In the genomic region with DNA sequence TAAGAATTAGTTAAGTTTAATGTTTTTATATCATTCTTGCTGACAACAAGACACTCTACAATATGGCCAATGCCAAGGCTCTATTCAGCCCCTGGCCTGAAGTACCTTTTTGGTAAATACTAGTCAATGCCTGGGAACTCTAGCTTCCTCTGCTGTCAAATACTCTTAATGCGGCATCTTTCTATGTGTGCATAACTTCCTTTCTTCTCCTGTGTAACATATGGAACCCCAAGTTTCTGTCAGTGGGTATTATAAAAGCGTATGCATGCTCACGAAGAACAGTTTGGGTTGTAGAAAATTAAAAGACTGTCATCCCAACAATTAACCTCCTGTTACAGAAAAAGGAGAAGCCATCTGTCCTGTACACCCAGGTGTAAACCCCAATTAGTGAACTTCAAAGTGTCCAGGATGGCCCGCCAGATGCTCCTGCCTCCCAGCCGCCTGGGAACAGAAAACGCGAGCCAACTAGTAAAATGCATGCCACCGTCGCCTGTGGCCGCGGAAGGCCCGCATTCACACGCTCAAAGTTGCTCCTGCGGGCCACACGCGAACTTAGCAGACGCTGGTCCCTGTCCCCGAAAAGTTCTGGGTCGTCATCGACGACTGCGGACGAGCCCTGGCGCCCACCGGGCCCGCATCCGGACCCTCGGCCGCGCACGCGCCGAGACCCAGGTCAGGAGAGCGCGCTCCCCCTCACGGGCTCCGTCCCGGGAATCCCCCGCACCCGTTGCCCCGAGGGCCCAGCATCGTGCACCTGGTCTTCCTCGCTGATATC, we compare ENCODE assay signal across 8 mouse cellular contexts. TPM values are rescaled to one million over a fixed set of nuclear protein-coding genes. Genes with fewer than 3 reads are reported as not detected.
DNase-seq lines count a peak whose midpoint lies in the region; ATAC-seq and TF ChIP-seq lines count a peak whose summit lies in the region.

No protein-coding gene starts in this region.

- no peak for TF ChIP-seq CTCF in CH12.LX (conservative IDR thresholded peaks at IDR 0.05 in 1 of 2, IDR thresholded peaks at IDR 0.05 in 1 of 2; ENCODE audit: low read depth in 2 of 2, low read length in 2 of 2)
- TF ChIP-seq CTCF in liver, adult 2 months (IDR thresholded peaks at IDR 0.05; ENCODE audit: low read depth, low read length) = no peak

- peaks cover 4% of the 10 kb centered on the region; the same call in 1 of the 2 replicates for H3K36me3 ChIP-seq in heart, embryonic 11.5 days (ENCODE audit: control insufficient read depth, insufficient read depth, low read length)
- H3K36me3 ChIP-seq in CH12.LX (replicated peaks in 1 of 2; ENCODE audit: control insufficient read depth in 1 of 2, insufficient read depth in 1 of 2, low read length in 1 of 2) = peaks cover 17 to 32% of the 10 kb centered on the region in 2 experiments
- peaks cover 2% of the 10 kb centered on the region; the same call in 1 of the 2 replicates for H3K36me3 ChIP-seq in forebrain, embryonic 11.5 days (ENCODE audit: control insufficient read depth, insufficient read depth, low read length)
- peaks cover 16% of the 10 kb centered on the region for H3K36me3 ChIP-seq in liver, adult 2 months (ENCODE audit: control insufficient read depth, insufficient read depth, low read length)

- H3K79me2 ChIP-seq in CH12.LX (replicated peaks; ENCODE audit: control insufficient read depth, extremely low read depth, insufficient read depth, poor library complexity, severe bottlenecking) = peaks cover 33% of the 10 kb centered on the region
- H3K79me2 ChIP-seq in liver, adult 2 months (ENCODE audit: control insufficient read depth, insufficient read depth, low read length) = peaks cover 6% of the 10 kb centered on the region; the same call in 1 of the 2 replicates

- peak; percentile 54 for ATAC-seq in heart, embryonic 11.5 days (replicated peaks; ENCODE audit: insufficient number of reproducible peaks, low FRiP score, low TSS enrichment)
- ATAC-seq in forebrain, embryonic 11.5 days (replicated peaks; ENCODE audit: low FRiP score) = peak; percentile 87

- H3K4me1 ChIP-seq in heart, embryonic 11.5 days (ENCODE audit: control insufficient read depth, insufficient read depth, low read length) = no peaks in the 10 kb centered on the region
- H3K4me1 ChIP-seq in CH12.LX (ENCODE audit: control insufficient read depth in 1 of 2, insufficient read depth in 2 of 2) = peaks cover 2 to 22% of the 10 kb centered on the region in 2 experiments; a peak in 3 of 4 replicates
- H3K4me1 ChIP-seq in forebrain, embryonic 11.5 days (replicated peaks; ENCODE audit: control insufficient read depth, insufficient read depth, low read length) = no peaks in the 10 kb centered on the region; the same call in 1 of the 2 replicates
- H3K4me1 ChIP-seq in liver, adult 2 months (ENCODE audit: control insufficient read depth, insufficient read depth, low read length) = no peaks in the 10 kb centered on the region; the same call in 1 of the 2 replicates

- no peak for DNase-seq in heart, adult 8-10 months (ENCODE audit: low spot score)
- peak; percentile 22 for DNase-seq in CH12.LX (ENCODE audit: extremely low read depth)
- no peak for DNase-seq in forebrain, embryonic 11.5 days (ENCODE audit: low spot score)
- DNase-seq in liver, adult 2 months (ENCODE audit: extremely low read depth, low read depth, low spot score) = peak; percentile 19
- no peak for DNase-seq in gastrocnemius, adult 18-20 months (ENCODE audit: low spot score)
- DNase-seq in adipocyte (ENCODE audit: low spot score) = no peak
- DNase-seq in right cerebral cortex, adult 2 months (ENCODE audit: low spot score in 2 of 2) = no peak

- TF ChIP-seq RAD21 in CH12.LX (IDR thresholded peaks at IDR 0.05; ENCODE audit: low read depth, low read length) = no peak

- peak overlapping the region; percentile 84 for H3K4me2 ChIP-seq in heart, embryonic 11.5 days
- H3K4me2 ChIP-seq in CH12.LX (ENCODE audit: insufficient read depth, low read depth, poor library complexity, severe bottlenecking) = peak overlapping the region; percentile 82
- H3K4me2 ChIP-seq in forebrain, embryonic 11.5 days (ENCODE audit: low read depth, low read length, severe bottlenecking) = peak overlapping the region; percentile 57

- no peak for TF ChIP-seq POLR2A in CH12.LX (IDR thresholded peaks at IDR 0.05; ENCODE audit: low read depth, low read length)
- TF ChIP-seq POLR2A in liver, adult 2 months (IDR thresholded peaks at IDR 0.05; ENCODE audit: extremely low read depth, insufficient read depth, low read length) = no peak

- TF ChIP-seq EP300 in CH12.LX (IDR thresholded peaks at IDR 0.05; ENCODE audit: low read length) = no peak

- in situ Hi-C loops in CH12.LX (cut with MboI; ENCODE audit: low pct_ligation_motif_present, low pct_unique_long_range_greater_than_20kb, low sequenced_read_pairs) = no loop called here

- under 1% methylated on average over 43 of the region's 43 CpGs for WGBS in heart, embryonic 11.5 days (ENCODE audit: insufficient replicate concordance)
- WGBS in forebrain, embryonic 11.5 days = under 1% methylated on average over 43 of the region's 43 CpGs
- under 1% methylated on average over 43 of the region's 43 CpGs for WGBS in liver, adult 2 months

- H3K9me3 ChIP-seq in heart, embryonic 11.5 days (replicated peaks; ENCODE audit: control insufficient read depth, low read length) = no peaks in the 10 kb centered on the region
- H3K9me3 ChIP-seq in CH12.LX (replicated peaks; ENCODE audit: low read length) = no peaks in the 10 kb centered on the region
- no peaks in the 10 kb centered on the region for H3K9me3 ChIP-seq in forebrain, embryonic 11.5 days (ENCODE audit: control insufficient read depth, low read length)

- no peaks in the 10 kb centered on the region for H3K27me3 ChIP-seq in heart, embryonic 11.5 days (ENCODE audit: control insufficient read depth, insufficient read depth, low read length)
- no peaks in the 10 kb centered on the region for H3K27me3 ChIP-seq in CH12.LX (replicated peaks)
- H3K27me3 ChIP-seq in forebrain, embryonic 11.5 days (ENCODE audit: control insufficient read depth, insufficient read depth, low read length) = no peaks in the 10 kb centered on the region
- no peaks in the 10 kb centered on the region for H3K27me3 ChIP-seq in liver, adult 2 months (ENCODE audit: control insufficient read depth, insufficient read depth, low read length)

- H3K27ac ChIP-seq in heart, embryonic 11.5 days (ENCODE audit: low read depth, low read length) = peak overlapping the region; percentile 51
- H3K27ac ChIP-seq in CH12.LX (ENCODE audit: insufficient read depth, low read depth) = peak overlapping the region; percentile 23
- 0 out of 2 replicates have a peak overlapping the region, but pooled peaks have one; percentile 47 for H3K27ac ChIP-seq in forebrain, embryonic 11.5 days (ENCODE audit: low read depth, low read length)
- H3K27ac ChIP-seq in liver, adult 2 months (replicated peaks; ENCODE audit: insufficient read depth, low read depth, low read length) = peak overlapping the region; percentile 75

- peak overlapping the region; percentile 94 for H3K9ac ChIP-seq in heart, embryonic 11.5 days (ENCODE audit: low read depth, low read length)
- H3K9ac ChIP-seq in CH12.LX (ENCODE audit: insufficient read depth, low read depth) = peak overlapping the region; percentile 72
- peak overlapping the region; percentile 86 for H3K9ac ChIP-seq in forebrain, embryonic 11.5 days (ENCODE audit: low read length)
- H3K9ac ChIP-seq in liver, adult 2 months (ENCODE audit: low read depth, low read length) = peak overlapping the region; percentile 96

- peak overlapping the region; percentile 90 for H3K4me3 ChIP-seq in heart, embryonic 11.5 days (ENCODE audit: low read depth, low read length)
- peak overlapping the region; percentile 57 to 99 (median 97) for H3K4me3 ChIP-seq in CH12.LX (replicated peaks in 1 of 3; ENCODE audit: low read depth in 2 of 3, low read length in 2 of 3, poor library complexity in 1 of 3)
- H3K4me3 ChIP-seq in forebrain, embryonic 11.5 days (ENCODE audit: low read depth, low read length) = peak overlapping the region; percentile 92
- peak overlapping the region; percentile 89 for H3K4me3 ChIP-seq in liver, adult 2 months (ENCODE audit: insufficient read depth, low read depth, low read length)

- dilution Hi-C loops in CH12.LX (cut with MboI; ENCODE audit: extremely low pct_ligation_motif_present, extremely low pct_unique_long_range_greater_than_20kb, low sequenced_read_pairs) = no loop called here

TF ChIP-seq in CH12.LX, 34 proteins besides CTCF, POLR2A, EP300 and RAD21:
- TF ChIP-seq NRF1 (IDR thresholded peaks at IDR 0.05; ENCODE audit: low read depth, low read length) = peak; percentile 77
- TF ChIP-seq E2F4 (IDR thresholded peaks at IDR 0.05; ENCODE audit: insufficient replicate concordance, low read depth, low read length) = 0 out of 2 replicates have a peak, but pooled peaks have one; percentile 7
- no peak for TF ChIP-seq SMC3 (IDR thresholded peaks at IDR 0.05; ENCODE audit: low read depth, low read length)

RNA-seq across cellular contexts. Expression of gene Eif3m, which starts 0.5 kb away (rescaled TPM):
- polyA plus RNA-seq in heart, embryonic 11.5 days (2014; fragmentation: Nextera tagmentation; extraction: Ambion mirVana) = 238 and 240 TPM in 2 replicates
- total RNA-seq in heart, adult 8-10 months (2022) = 100 to 1,000 TPM; 127 to 143 (median 138) TPM
- total RNA-seq in CH12.LX (2012; rRNA removed) = 273 and 298 TPM in 2 replicates
- total RNA-seq in CH12.LX (2014; rRNA removed) = 558 and 637 TPM in 2 replicates
- polyA plus RNA-seq in CH12.LX (2012; ENCODE audit: insufficient read length, low read depth) = 233 and 268 TPM in 2 replicates
- 262 and 276 TPM in 2 replicates for polyA plus RNA-seq in forebrain, embryonic 11.5 days (2014; fragmentation: Nextera tagmentation; extraction: Ambion mirVana)
- 104 and 122 TPM in 2 replicates for total RNA-seq in liver, adult 2 months (2014; rRNA removed)
- 13.6 and 19.1 TPM in 2 replicates for polyA plus RNA-seq in liver, adult 2 months (2012; rRNA removed)
- total RNA-seq in gastrocnemius, adult 18-20 months (2021) = 100 to 1,000 TPM in 1 of 2 experiments, 10 to 100 TPM in 1; 91.6 to 101 TPM

Comparison
In these comparisons a context has a peak if more than half of its experiments do, and no peak if none do; other contexts are left out.
1. H3K27ac ChIP-seq: peak in every context shown above with its lines; median percentile 75 in liver, adult 2 months; 51 in heart, embryonic 11.5 days; 47 in forebrain, embryonic 11.5 days; 23 in CH12.LX.
2. DNase-seq: peak in CH12.LX (single experiment) and liver, adult 2 months (single experiment); none in heart, adult 8-10 months (single experiment), forebrain, embryonic 11.5 days (single experiment), gastrocnemius, adult 18-20 months (single experiment), adipocyte (single experiment) and right cerebral cortex, adult 2 months (0 of 2).
3. Peak in every context shown above with its lines, with median percentiles within 50 percentile points of each other: H3K4me2 ChIP-seq, H3K4me3 ChIP-seq and H3K9ac ChIP-seq.